Mouse (Mus musculus) kidney, adult 18-20 months (tissue): ENCODE data around the gene Prps2.
"Not testable (repeated sequence)": the region's sequence is repeated elsewhere in the genome, so short reads cannot be mapped to it uniquely, and the experiment has no call there.

Experiments
- DNase-seq: peaks from one replicate; pipeline ENCODE4 v3.0.0; 2021

Gene Prps2

GRCm38 (mm10) chrX:167382047-167382853 is at the start of gene Prps2:
Gene Prps2, minus strand, starts transcription at chrX:167382749.
- DNase-seq, result peak; percentile 51

GRCm38 (mm10) chrX:167417654-167418053 is 35.1 kb upstream of the Prps2 start:
- DNase-seq, result no peak

DNA sequence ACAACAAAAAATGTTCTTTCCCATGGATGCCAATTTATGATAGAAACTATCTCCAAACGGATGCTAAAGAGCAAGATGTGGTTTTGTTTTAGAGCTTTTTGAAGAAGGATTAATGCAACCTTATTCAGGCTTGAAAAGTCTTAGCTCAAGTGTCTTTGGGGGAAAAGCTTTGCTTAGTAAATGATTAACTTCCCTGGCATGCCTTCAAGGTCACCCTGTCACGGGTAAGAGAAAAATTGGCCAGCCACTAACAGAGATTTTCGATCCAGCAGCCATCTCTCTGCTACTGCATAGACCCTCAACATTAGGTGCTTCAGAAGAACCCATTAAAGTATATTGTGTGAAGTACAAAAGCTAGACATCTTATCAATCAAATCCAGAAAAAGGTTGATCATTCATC is 12.4 kb upstream of the Prps2 start:
- peak; percentile 22 for DNase-seq

- no peak for DNase-seq
These were observed 4.1 kb upstream of the Prps2 start for GRCm38 (mm10) chrX:167386647-167387046.

DNA sequence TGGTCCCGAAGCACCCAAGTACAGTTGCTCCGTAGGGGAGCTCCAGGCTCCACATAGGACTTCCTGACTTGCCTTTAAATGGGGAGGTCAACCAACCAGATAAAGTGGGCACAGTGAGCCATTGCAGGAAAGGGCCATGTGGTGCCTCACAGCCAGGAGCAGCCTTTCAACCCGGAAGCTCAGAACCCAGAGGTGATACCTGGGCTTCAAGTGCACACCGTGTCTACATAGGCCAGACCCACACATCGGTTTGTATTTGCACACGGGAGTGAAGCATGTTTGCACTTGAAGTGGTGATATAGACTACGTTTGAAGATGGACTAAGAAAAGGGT is 271 bp upstream of the Prps2 start:
- no peak for DNase-seq

DNA sequence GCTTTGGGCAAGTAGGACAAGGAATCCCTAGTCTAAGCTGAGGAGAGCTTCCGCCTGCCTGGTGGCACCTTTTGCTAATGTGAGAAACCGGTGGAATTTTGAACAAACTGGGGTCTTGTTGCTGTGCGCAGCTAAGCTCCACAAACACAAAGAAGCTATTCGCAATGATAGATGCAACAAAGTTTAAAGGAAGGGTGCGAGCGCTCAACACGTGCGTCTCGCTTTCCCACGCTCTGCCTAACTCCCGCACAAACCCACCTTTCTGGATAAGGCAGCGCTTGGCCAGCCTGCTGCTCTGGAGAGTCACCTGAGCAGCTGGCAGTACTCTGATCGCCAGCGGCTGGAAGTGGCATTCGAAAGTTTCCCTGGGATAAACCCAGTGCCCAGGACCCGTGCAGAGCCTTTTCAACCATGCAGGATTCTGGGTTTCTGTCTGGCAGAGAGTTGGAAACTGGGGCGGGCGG is 934 bp downstream of the Prps2 start:
- DNase-seq, result peak; percentile 33

DNA sequence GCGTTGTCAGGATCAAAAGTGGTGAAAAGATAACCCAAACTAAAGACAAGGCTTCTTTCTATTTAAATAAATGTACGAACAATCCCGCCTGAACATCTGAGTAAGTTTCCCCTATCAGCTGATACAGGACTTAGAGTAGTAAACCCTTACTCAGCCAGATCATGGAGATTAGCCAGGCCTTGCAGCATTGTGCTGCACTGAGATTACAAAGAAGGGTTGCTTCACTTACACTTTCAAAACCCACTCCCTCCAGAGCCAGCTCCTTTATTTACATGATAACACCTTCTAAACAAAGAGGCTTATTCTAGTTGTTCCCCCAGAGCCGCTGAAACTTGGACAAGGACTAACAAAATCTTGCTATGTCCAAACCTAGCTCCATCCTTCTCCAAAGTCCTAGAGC is 2.5 kb downstream of the Prps2 start:
- no peak for DNase-seq

DNA sequence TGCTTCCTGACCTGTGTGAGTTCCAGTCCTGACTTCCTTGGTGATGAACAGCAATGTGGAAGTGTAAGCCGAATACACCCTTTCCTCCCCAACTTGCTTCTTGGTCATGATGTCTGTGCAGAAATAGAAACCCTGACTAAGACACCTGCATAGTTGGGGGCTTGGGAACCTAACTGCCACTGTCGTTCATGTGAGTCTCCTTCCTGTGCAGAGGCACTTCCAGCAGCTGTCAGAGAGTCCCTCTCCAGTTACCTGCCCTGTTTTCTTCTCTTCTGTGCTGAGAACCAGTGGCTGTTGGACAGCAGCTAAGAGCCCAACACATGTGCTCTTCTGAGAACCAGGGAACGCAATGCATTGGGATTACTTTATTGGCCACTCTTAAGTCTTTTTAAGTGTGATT is 21.3 kb downstream of the Prps2 start:
- DNase-seq, result not testable (repeated sequence)

GRCm38 (mm10) chrX:167359704-167360103 is 22.8 kb downstream of the Prps2 start:
- no peak for DNase-seq

GRCm38 (mm10) chrX:167357415-167357814 is 25.1 kb downstream of the Prps2 start:
- no peak for DNase-seq

DNA sequence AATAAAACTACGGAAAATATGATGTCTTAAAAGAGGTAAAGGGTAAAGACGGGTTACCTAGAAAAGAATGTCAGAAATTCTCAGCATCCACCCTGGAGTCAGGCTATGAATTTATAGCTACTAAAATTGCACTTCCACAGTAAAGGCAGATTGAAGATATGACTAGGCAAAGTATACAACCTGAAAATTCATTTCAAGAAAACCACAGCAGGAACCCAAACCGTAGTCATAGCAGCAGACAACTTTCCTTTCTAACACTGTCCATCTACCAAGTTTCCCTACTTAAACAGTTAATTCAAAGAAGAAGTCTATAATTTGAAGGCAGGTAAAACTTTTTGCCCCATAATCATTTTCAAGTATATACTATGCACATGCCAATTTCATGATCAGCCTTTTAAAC is 26.6 kb downstream of the Prps2 start:
- DNase-seq, result no peak

DNA sequence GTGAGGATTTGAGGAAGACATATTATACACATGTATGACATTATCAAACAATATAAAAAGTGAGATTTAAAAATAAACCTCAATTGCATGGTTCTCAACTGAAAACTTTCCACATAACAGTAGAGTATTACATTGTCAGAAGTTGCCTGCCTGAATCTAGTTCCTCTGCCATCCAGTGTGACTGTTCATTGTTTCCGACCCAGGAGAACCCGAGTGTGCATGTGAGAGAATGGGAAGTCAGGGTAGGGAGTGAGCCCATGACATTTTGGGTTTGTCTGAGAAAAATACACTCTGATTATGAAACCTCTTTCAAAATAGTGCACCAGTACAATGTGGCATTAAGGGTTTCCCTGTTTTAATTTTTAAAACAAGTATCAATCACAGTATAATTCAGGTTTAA is 28.9 kb downstream of the Prps2 start:
- DNase-seq, result no peak

GRCm38 (mm10) chrX:167346440-167346839 is 36.1 kb downstream of the Prps2 start:
- no peak for DNase-seq

GRCm38 (mm10) chrX:167344356-167344755 is 38.2 kb downstream of the Prps2 start:
- peak; percentile 21 for DNase-seq

GRCm38 (mm10) chrX:167341811-167342210 is 40.7 kb downstream of the Prps2 start:
- no peak for DNase-seq

DNA sequence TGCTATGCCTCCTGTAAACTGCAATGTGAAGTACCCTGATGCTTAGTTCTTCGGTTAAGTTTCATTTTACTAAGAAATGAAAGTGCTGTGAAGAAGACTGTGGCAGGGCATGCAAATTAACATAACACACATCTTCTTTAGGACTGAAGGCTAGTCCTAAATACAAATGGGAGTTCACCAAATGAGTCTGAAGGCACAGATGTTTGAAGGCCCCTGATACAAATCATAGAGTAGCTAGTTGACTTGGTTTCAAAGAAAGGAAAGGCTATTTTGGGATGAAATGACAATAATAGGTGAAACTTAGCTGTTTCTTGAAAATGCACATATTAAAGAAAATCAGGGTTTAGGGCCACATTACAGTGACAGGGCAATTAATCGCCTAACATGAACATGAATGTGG is 42.4 kb downstream of the Prps2 start:
- no peak for DNase-seq

DNA sequence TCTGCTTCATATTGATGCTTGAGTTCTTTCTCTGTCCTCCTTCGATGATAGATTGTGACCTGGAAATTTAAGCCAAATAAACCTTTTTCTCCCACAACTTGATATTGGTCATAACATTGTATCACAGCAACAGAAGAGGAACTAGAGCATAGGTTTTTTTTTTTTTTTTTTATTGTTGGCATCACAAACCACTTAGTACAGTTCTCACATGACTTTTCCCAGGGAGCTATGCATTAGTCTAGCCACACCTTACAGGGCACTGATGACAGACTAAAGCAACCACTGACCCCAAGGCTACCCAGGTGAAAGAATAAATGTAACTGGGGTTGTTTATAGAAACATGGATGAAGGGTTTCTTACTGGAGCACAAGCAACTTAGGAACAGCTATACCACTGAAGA is 44.6 kb downstream of the Prps2 start:
- DNase-seq, result no peak

DNA sequence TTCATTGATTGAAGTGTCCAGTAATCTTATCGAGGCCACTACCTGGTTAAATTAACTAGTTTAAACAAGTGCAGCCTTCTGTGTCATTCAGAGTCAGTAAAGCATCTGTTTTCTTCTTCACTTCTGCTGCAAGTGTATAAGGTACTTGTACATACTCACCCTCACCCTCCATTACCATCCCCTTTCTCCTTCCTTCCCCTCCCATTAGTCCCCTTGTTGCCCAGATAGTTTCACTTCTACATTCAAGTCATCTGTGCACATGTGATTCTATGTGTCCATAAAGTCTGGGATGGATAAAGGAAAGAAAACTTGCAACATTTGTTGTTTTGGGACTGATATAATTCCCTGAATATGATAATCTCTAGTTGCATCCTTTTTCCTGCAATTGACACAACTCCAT is 48.0 kb downstream of the Prps2 start:
- no peak for DNase-seq

DNA sequence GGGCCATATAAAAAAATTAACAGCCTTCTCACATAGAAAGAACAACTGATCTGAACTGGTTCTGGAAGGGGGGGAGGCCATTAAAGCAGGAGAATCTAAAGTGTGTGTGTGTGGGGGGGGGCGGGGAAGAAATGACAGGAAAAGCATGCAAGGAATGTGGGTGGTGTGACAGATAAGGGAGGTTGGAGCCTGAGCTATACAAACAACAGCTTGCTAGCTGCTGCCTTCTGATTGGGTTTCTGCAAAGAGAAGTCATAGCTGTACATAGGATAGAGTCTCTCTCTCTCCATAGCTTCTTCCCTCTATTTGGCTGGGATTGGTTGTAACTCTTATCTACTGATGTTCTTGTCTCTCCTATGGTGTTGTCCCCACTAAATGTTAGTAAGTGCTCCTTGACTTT is 49.9 kb downstream of the Prps2 start:
- no peak for DNase-seq

DNA sequence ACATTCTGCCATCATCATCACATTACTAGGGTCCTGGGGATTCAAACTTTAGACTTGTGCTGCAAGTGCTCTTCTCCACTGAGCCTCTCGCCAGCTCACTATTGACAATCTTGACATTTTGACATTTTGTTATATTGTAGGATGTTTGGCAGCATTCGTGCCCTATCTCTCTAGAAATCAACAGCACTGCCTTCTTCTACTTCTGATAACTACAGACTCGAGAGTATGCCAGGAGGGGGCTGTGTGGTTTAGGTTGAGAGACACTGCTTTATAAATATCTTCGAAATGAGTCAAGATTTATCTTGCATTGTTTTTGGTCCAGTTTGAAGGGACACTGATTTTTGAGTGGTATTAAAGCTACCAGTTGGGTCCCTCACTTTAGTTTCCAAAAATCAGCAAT is 51.6 kb downstream of the Prps2 start:
- no peak for DNase-seq

- DNase-seq, result no peak
These were observed 52.1 kb downstream of the Prps2 start, which contains the start of gene Tlr7 for GRCm38 (mm10) chrX:167330399-167330798. Gene Tlr7, minus strand, starts transcription at chrX:167330558.

- no peak for DNase-seq
These were observed 52.9 kb downstream of the Prps2 start for GRCm38 (mm10) chrX:167329620-167330019.

DNA sequence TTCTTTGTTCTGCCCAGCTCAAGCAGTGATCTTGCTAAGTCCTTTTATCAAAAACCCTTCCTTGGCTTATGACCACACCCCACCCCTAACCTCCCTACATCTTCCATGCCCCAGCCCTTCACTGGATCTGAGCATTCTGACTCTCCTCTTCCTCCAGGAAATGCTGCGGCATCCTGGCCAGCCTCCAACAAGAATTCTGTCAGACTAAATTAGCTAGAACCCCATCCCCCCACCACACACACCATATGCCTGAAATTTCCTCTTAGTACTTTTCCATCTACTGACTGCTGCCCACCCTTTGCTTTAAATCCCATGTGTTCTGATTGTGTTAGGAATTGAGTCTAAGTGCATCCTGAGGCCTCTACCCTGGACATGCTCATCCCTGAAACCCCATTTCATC is 53.5 kb downstream of the Prps2 start:
- no peak for DNase-seq

DNA sequence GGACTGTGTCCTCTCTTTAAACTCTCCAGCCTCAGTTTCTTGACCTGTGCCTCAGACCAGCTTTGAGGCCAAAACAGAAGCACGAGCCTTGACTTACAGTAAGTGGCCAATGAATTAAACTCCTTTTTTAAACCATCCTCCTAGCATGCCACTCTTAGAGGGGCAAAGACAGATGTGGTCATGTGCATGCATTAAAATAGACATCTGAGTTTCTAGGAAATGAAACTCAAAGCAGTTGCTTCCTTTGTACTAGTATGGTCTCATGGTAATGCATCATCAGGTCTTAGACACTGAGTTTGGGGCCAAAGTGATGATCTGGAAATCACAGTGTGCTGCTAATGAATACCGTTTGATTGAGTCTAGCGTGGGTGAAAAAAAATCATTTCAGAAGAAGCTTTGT is 54.0 kb downstream of the Prps2 start:
- no peak for DNase-seq

DNA sequence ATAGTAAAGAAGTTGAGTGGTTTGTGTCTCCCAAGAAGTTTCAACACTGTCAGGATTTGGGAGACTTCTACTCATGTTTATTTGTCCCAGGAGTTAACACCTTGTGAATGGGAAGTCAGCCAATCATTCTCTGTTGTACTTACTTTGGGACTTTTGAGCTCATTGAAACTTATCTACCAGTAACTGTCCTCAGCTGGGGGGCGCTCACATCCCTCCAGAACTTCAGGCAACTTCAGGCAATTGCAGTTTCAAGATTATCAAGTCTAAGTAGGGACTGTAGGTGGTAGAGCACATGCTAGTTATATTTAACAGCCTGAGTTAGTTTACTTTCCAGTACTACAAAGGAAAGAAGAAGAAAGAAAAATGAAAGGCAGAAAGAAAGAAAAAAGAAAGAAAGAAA is 58.8 kb downstream of the Prps2 start:
- no peak for DNase-seq
